Mouse (Mus musculus) myocyte (in vitro differentiated cells): ENCODE measurements around the gene Lrrc28.
"Not testable (repeated sequence)": the region's sequence is repeated elsewhere in the genome, so short reads cannot be mapped to it uniquely, and the experiment has no call there.

ENCODE experiments used
- CEBPB ChIP-seq: IDR thresholded peaks from 2 replicates; pipeline ENCODE4 v1.6.1; 2011; ENCODE audit warnings: mild to moderate bottlenecking, moderate library complexity; ENCODE audit not compliant: poor library complexity, insufficient read depth, severe bottlenecking
- E2F4 ChIP-seq: IDR thresholded peaks from one replicate; pipeline ENCODE4 v1.6.1; 2011; ENCODE audit warnings: mild to moderate bottlenecking, control low read depth, moderate library complexity; ENCODE audit not compliant: insufficient read depth
- POLR2A ChIP-seq: IDR thresholded peaks from one replicate; pipeline ENCODE4 v1.6.1; 2011; ENCODE audit warnings: low read depth, mild to moderate bottlenecking, control low read depth, moderate library complexity; ENCODE audit not compliant: insufficient read length
- USF1 ChIP-seq: IDR thresholded peaks from one replicate; pipeline ENCODE4 v1.6.1; 2011; ENCODE audit warnings: low read depth, mild to moderate bottlenecking, control low read depth, moderate library complexity

- not testable (repeated sequence) for TF ChIP-seq CEBPB, POLR2A, E2F4, USF1
Observed at GRCm38 (mm10) chr7:67521731-67522130, 123.3 kb downstream of the Lrrc28 start.
